Comparison of ENCODE assay signal across 9 mouse cellular contexts in genomic region chr2:147193271-147194255, GRCm38 (mm10). TPM values are rescaled to one million over a fixed set of nuclear protein-coding genes. Genes with fewer than 3 reads are reported as not detected.
DNase-seq lines count a peak whose midpoint lies in the region; ATAC-seq and TF ChIP-seq lines count a peak whose summit lies in the region.
"Had no signal": no experiment of that assay in that cellular context is flagged by ENCODE, and none has a peak within 500 bp of the region (broad histone marks: within the 10 kb centered on the region; RNA-seq: fewer than 3 reads in every experiment).

Gene Nkx2-2 (minus strand): TSS chr2:147194243.

- no peaks in the 10 kb centered on the region for H3K9me3 ChIP-seq in limb, embryonic 12.5 days
- H3K9me3 ChIP-seq in stomach, embryonic 14.5 days (ENCODE audit: control insufficient read depth, low read depth, low read length), result no peaks in the 10 kb centered on the region

- no peak for ATAC-seq in limb, embryonic 12.5 days (ENCODE audit: insufficient number of reproducible peaks, insufficient read depth, low FRiP score, low TSS enrichment, low read depth)
- 0 out of 2 replicates have a peak, but pooled peaks have one; percentile 10 for ATAC-seq in stomach, embryonic 14.5 days (ENCODE audit: insufficient number of reproducible peaks, insufficient read depth, low FRiP score, low read depth)
- ATAC-seq in activated CD4-positive, CD25-positive, alpha-beta regulatory T cell, adult 4 months, result no peak

- no peaks in the 10 kb centered on the region; the same call in 1 of the 2 replicates for H3K27me3 ChIP-seq in cerebellum, adult 2 months (ENCODE audit: control insufficient read depth, insufficient read depth, low read length)
- peaks cover 97% of the 10 kb centered on the region for H3K27me3 ChIP-seq in limb, embryonic 12.5 days
- H3K27me3 ChIP-seq in stomach, embryonic 14.5 days (ENCODE audit: control insufficient read depth, insufficient read depth, low read length), result peaks cover 76% of the 10 kb centered on the region

- peak within 1 kb of the TSS; percentile 31; the same call in 1 of the 2 replicates for H3K9ac ChIP-seq in limb, embryonic 12.5 days (replicated peaks)
- no peak within 1 kb of the TSS; the same call in 1 of the 2 replicates for H3K9ac ChIP-seq in stomach, embryonic 14.5 days (replicated peaks; ENCODE audit: low read depth, low read length)

- H3K27ac ChIP-seq in cerebellum, adult 2 months (ENCODE audit: insufficient read depth, low read length), result no peak within 1 kb of the TSS
- H3K27ac ChIP-seq in limb, embryonic 12.5 days, result no peak within 1 kb of the TSS
- H3K27ac ChIP-seq in stomach, embryonic 14.5 days (ENCODE audit: low read length), result no peak within 1 kb of the TSS

- no peaks in the 10 kb centered on the region for H3K4me1 ChIP-seq in cerebellum, adult 2 months (ENCODE audit: control insufficient read depth, insufficient read depth, low read length)
- H3K4me1 ChIP-seq in limb, embryonic 12.5 days (replicated peaks), result peaks cover 31% of the 10 kb centered on the region
- peaks cover 12% of the 10 kb centered on the region; the same call in 1 of the 2 replicates for H3K4me1 ChIP-seq in stomach, embryonic 14.5 days (ENCODE audit: control insufficient read depth, insufficient read depth, low read length)

- no peaks in the 10 kb centered on the region for H3K36me3 ChIP-seq in limb, embryonic 12.5 days
- no peaks in the 10 kb centered on the region for H3K36me3 ChIP-seq in stomach, embryonic 14.5 days (ENCODE audit: control insufficient read depth, insufficient read depth, low read length)

- H3K4me2 ChIP-seq in limb, embryonic 12.5 days, result peak within 1 kb of the TSS; percentile 80
- H3K4me2 ChIP-seq in stomach, embryonic 14.5 days (replicated peaks; ENCODE audit: low read depth, low read length), result peak within 1 kb of the TSS; percentile 52

- DNase-seq in cerebellum, adult 2 months, result no peak
- no peak for DNase-seq in cerebellum, adult 8-10 months
- DNase-seq in thymus, postnatal 4 days, result peak; percentile 16
- DNase-seq in thymus, postnatal 0 days (ENCODE audit: low spot score), result no peak
- DNase-seq in lung, postnatal 10 days, result no peak

- TF ChIP-seq CTCF in cerebellum, adult 2 months (IDR thresholded peaks at IDR 0.05; ENCODE audit: borderline replicate concordance, insufficient read depth, low read depth, low read length), result no peak

- TF ChIP-seq POLR2A in cerebellum, adult 2 months (IDR thresholded peaks at IDR 0.05; ENCODE audit: borderline replicate concordance, insufficient read depth, low read length), result no peak

- H3K4me3 ChIP-seq in cerebellum, adult 2 months (replicated peaks; ENCODE audit: insufficient read depth, low read depth, low read length), result no peak within 1 kb of the TSS
- peak within 1 kb of the TSS; percentile 45 for H3K4me3 ChIP-seq in limb, embryonic 12.5 days (replicated peaks)
- peak within 1 kb of the TSS; percentile 30 for H3K4me3 ChIP-seq in stomach, embryonic 14.5 days (ENCODE audit: low read depth, low read length)
- H3K4me3 ChIP-seq: erythroblast, embryonic 14.5 days had no signal

- WGBS in cerebellum, adult 2 months, result 2% methylated on average over 53 of the region's 54 CpGs
- under 1% methylated on average over 53 of the region's 54 CpGs for WGBS in limb, embryonic 12.5 days
- under 1% methylated on average over 46 of the region's 54 CpGs for WGBS in stomach, embryonic 14.5 days

RNA-seq across cellular contexts. Expression of gene Nkx2-2, which starts in this region (rescaled TPM):
- polyA plus RNA-seq in cerebellum, adult 2 months (2012; rRNA removed), result 13.1 and 14.0 TPM in 2 replicates
- polyA plus RNA-seq in thymus, postnatal 0 days (2015; fragmentation: Nextera tagmentation; extraction: Ambion mirVana), result not detected in 2 replicates
- not detected in 2 replicates for polyA plus RNA-seq in limb, embryonic 12.5 days (2016; fragmentation: Nextera tagmentation; extraction: Ambion mirVana)
- polyA plus RNA-seq in stomach, embryonic 14.5 days (2014; fragmentation: Nextera tagmentation; extraction: Ambion mirVana), result 0.14 and 1.8 TPM in 2 replicates
- not detected for polyA plus RNA-seq in activated CD4-positive, CD25-positive, alpha-beta regulatory T cell, adult 4 months (2017; shearing (Covaris generic))
- polyA plus RNA-seq: erythroblast, embryonic 14.5 days had no signal
